Mouse (Mus musculus) spleen, adult 2 months (tissue): ENCODE results near the gene Tcp11l2.

Source experiments
- CTCF ChIP-seq: fragments of 200-500 bp; IDR thresholded peaks from 2 replicates; pipeline ENCODE4 v1.5.1; 2011; ENCODE audit warnings: mild to moderate bottlenecking, inconsistent platforms; ENCODE audit not compliant: insufficient read depth, insufficient read length, insufficient replicate concordance; ENCODE audit errors: extremely low read depth
- POLR2A ChIP-seq: fragments of 200-500 bp; IDR thresholded peaks from 2 replicates; pipeline ENCODE4 v1.6.1; 2011; ENCODE audit warnings: low read depth, low read length, inconsistent platforms

GRCm38 (mm10) chr10:84531576-84531975 is 44.9 kb upstream of the Tcp11l2 start:
- no peak for TF ChIP-seq CTCF
- no peak for TF ChIP-seq POLR2A
